Mouse (Mus musculus) embryonic fibroblast, embryonic 13.5 days (primary cell): ENCODE measurements at regions not wholly inside any gene's neighbourhood (a gene's known extent, or its start where the extent isn't known, plus 50 kb on each side); places are given as distances from the start of the nearest gene placed in this dataset.

ENCODE experiments used
- H3K27ac ChIP-seq: 2 replicates; pipeline ENCODE4 v1.5.1; 2012; ENCODE audit warnings: low read length, control low read depth, inconsistent platforms; ENCODE audit not compliant: insufficient read depth
- H3K4me1 ChIP-seq: 2 replicates; pipeline ENCODE4 v1.6.1; 2011; ENCODE audit warnings: low read length; ENCODE audit not compliant: control insufficient read depth, insufficient read depth
- H3K4me3 ChIP-seq: 2 replicates; pipeline ENCODE4 v1.5.1; 2011; ENCODE audit warnings: mild to moderate bottlenecking, control low read depth, low read length; ENCODE audit not compliant: insufficient read depth
- CTCF ChIP-seq: IDR thresholded peaks from 2 replicates; pipeline ENCODE4 v1.5.1; 2011; ENCODE audit warnings: mild to moderate bottlenecking, control low read depth, low read length, moderate library complexity, borderline replicate concordance; ENCODE audit not compliant: insufficient read depth
- POLR2A ChIP-seq: IDR thresholded peaks from 2 replicates; pipeline ENCODE4 v1.6.1; 2011; ENCODE audit warnings: low read depth, mild to moderate bottlenecking, control low read depth, low read length, moderate library complexity

GRCm38 (mm10) chr17:4291418-4291817 is 595.4 kb upstream of the Nox3 start:
- Histone ChIP-seq H3K4me3 (no peak overlapping the region), H3K4me1 (no peaks in the 10 kb centered on the region), H3K27ac (no peak overlapping the region)
- no peak for TF ChIP-seq CTCF
- TF ChIP-seq POLR2A: no peak

- TF ChIP-seq POLR2A (no peak), CTCF (no peak)
- Histone ChIP-seq H3K4me3 (no peak overlapping the region), H3K27ac (no peak overlapping the region)
Observed at GRCm38 (mm10) chr17:4296521-4297155, 600.6 kb upstream of the Nox3 start.

GRCm38 (mm10) chr17:4297156-4297535 is 601.1 kb upstream of the Nox3 start:
- no peak overlapping the region for H3K27ac ChIP-seq
- TF ChIP-seq CTCF: no peak
- no peak for TF ChIP-seq POLR2A
- no peak overlapping the region for H3K4me3 ChIP-seq
- no peaks in the 10 kb centered on the region for H3K4me1 ChIP-seq

More at GRCm38 (mm10) chr17:4296521-4297155, 600.6 kb upstream of the Nox3 start:
- no peaks in the 10 kb centered on the region for H3K4me1 ChIP-seq

- no peak overlapping the region for H3K4me3 ChIP-seq
- no peaks in the 10 kb centered on the region for H3K4me1 ChIP-seq
- TF ChIP-seq POLR2A: no peak
- TF ChIP-seq CTCF: no peak
Observed at GRCm38 (mm10) chr17:4301142-4301853, 605.2 kb upstream of the Nox3 start.

GRCm38 (mm10) chr17:4311785-4312379 is 615.8 kb upstream of the Nox3 start:
- TF ChIP-seq CTCF: no peak
- no peak for TF ChIP-seq POLR2A
- no peak overlapping the region for H3K4me3 ChIP-seq

More at GRCm38 (mm10) chr17:4301142-4301853, 605.2 kb upstream of the Nox3 start:
- no peak overlapping the region for H3K27ac ChIP-seq

GRCm38 (mm10) chr17:4319141-4319540 is 623.1 kb upstream of the Nox3 start:
- Histone ChIP-seq H3K4me3 (no peak overlapping the region), H3K27ac (no peak overlapping the region), H3K4me1 (no peaks in the 10 kb centered on the region)
- no peak for TF ChIP-seq CTCF
- TF ChIP-seq POLR2A: no peak

More at GRCm38 (mm10) chr17:4311785-4312379, 615.8 kb upstream of the Nox3 start:
- Histone ChIP-seq H3K27ac (no peak overlapping the region), H3K4me1 (no peaks in the 10 kb centered on the region)

- Histone ChIP-seq H3K4me3 (no peak overlapping the region), H3K4me1 (no peaks in the 10 kb centered on the region), H3K27ac (no peak overlapping the region)
- no peak for TF ChIP-seq CTCF
- no peak for TF ChIP-seq POLR2A
Observed at GRCm38 (mm10) chr17:4328810-4329209, 632.7 kb upstream of the Nox3 start.

- H3K27ac ChIP-seq: no peak overlapping the region
- TF ChIP-seq POLR2A: no peak
- TF ChIP-seq CTCF: no peak
- no peak overlapping the region for H3K4me3 ChIP-seq
- no peaks in the 10 kb centered on the region for H3K4me1 ChIP-seq
Observed at GRCm38 (mm10) chr17:4331650-4332049, 635.6 kb upstream of the Nox3 start.

- Histone ChIP-seq H3K4me1 (no peaks in the 10 kb centered on the region), H3K4me3 (no peak overlapping the region), H3K27ac (no peak overlapping the region)
- TF ChIP-seq CTCF (no peak), POLR2A (no peak)
Observed at GRCm38 (mm10) chr17:4333091-4333490, 637.0 kb upstream of the Nox3 start.

GRCm38 (mm10) chr17:4353018-4353417 is 641.1 kb upstream of the Arid1b start:
- no peak for TF ChIP-seq CTCF
- Histone ChIP-seq H3K4me1 (no peaks in the 10 kb centered on the region), H3K4me3 (no peak overlapping the region), H3K27ac (no peak overlapping the region)

- H3K4me3 ChIP-seq: no peak overlapping the region
- no peak overlapping the region for H3K27ac ChIP-seq
- H3K4me1 ChIP-seq: no peaks in the 10 kb centered on the region
- no peak for TF ChIP-seq CTCF
- TF ChIP-seq POLR2A: no peak
Observed at GRCm38 (mm10) chr17:4355506-4356218, 638.5 kb upstream of the Arid1b start.
